ENCODE assay signal across 32 mouse cellular contexts in genomic region chr6:22674586-22674929, GRCm38 (mm10).
DNase-seq lines count a peak whose midpoint lies in the region; ATAC-seq and TF ChIP-seq lines count a peak whose summit lies in the region.
"Had no signal": no experiment of that assay in that cellular context is flagged by ENCODE, and none has a peak within 500 bp of the region (broad histone marks: within the 10 kb centered on the region; RNA-seq: fewer than 3 reads in every experiment).

No protein-coding gene starts in this region.

- H3K4me2 ChIP-seq in midbrain, embryonic 12.5 days (replicated peaks), result no peak overlapping the region
- no peak overlapping the region for H3K4me2 ChIP-seq in midbrain, embryonic 13.5 days (replicated peaks)
- H3K4me2 ChIP-seq in forebrain, embryonic 11.5 days (ENCODE audit: low read depth, low read length, severe bottlenecking), result no peak overlapping the region
- H3K4me2 ChIP-seq in forebrain, embryonic 14.5 days (ENCODE audit: low read length), result no peak overlapping the region
- H3K4me2 ChIP-seq: embryonic facial prominence, embryonic 13.5 days; heart, embryonic 11.5 days; hindbrain, embryonic 14.5 days had no signal

- peaks cover 7% of the 10 kb centered on the region; the same call in 1 of the 2 replicates for H3K4me1 ChIP-seq in midbrain, embryonic 12.5 days
- no peaks in the 10 kb centered on the region for H3K4me1 ChIP-seq in midbrain, embryonic 13.5 days (replicated peaks)
- 0 out of 2 replicates have a peak, but pooled peaks cover 10% of the 10 kb centered on the region for H3K4me1 ChIP-seq in forebrain, embryonic 11.5 days (replicated peaks; ENCODE audit: control insufficient read depth, insufficient read depth, low read length)
- H3K4me1 ChIP-seq in forebrain, embryonic 14.5 days (ENCODE audit: control insufficient read depth, insufficient read depth, low read length), result peaks cover 10% of the 10 kb centered on the region; the same call in 1 of the 2 replicates
- H3K4me1 ChIP-seq in cerebellum, adult 2 months (ENCODE audit: control insufficient read depth, insufficient read depth, low read length), result no peaks in the 10 kb centered on the region
- H3K4me1 ChIP-seq: embryonic facial prominence, embryonic 10.5 days; embryonic facial prominence, embryonic 13.5 days had no signal

- WGBS in midbrain, embryonic 12.5 days, result 39% methylated on average over 1 of the region's 1 CpGs
- 31% methylated on average over 1 of the region's 1 CpGs for WGBS in midbrain, embryonic 13.5 days
- 20% methylated on average over 1 of the region's 1 CpGs for WGBS in forebrain, embryonic 11.5 days
- 2% methylated on average over 1 of the region's 1 CpGs for WGBS in forebrain, embryonic 14.5 days
- WGBS in cerebellum, adult 2 months, result 42% methylated on average over 1 of the region's 1 CpGs

- H3K9ac ChIP-seq in midbrain, embryonic 12.5 days (replicated peaks), result no peak overlapping the region
- no peak overlapping the region for H3K9ac ChIP-seq in midbrain, embryonic 13.5 days (replicated peaks)
- H3K9ac ChIP-seq in forebrain, embryonic 11.5 days (ENCODE audit: low read length), result no peak overlapping the region
- no peak overlapping the region for H3K9ac ChIP-seq in forebrain, embryonic 14.5 days (ENCODE audit: low read length)
- H3K9ac ChIP-seq: embryonic facial prominence, embryonic 13.5 days; hindbrain, embryonic 14.5 days had no signal

- TF ChIP-seq POLR2A in cerebellum, adult 2 months (IDR thresholded peaks at IDR 0.05; ENCODE audit: borderline replicate concordance, insufficient read depth, low read length), result no peak

- H3K36me3 ChIP-seq in midbrain, embryonic 12.5 days, result no peaks in the 10 kb centered on the region
- no peaks in the 10 kb centered on the region for H3K36me3 ChIP-seq in midbrain, embryonic 13.5 days
- H3K36me3 ChIP-seq in forebrain, embryonic 11.5 days (ENCODE audit: control insufficient read depth, insufficient read depth, low read length), result no peaks in the 10 kb centered on the region
- H3K36me3 ChIP-seq in forebrain, embryonic 14.5 days (ENCODE audit: control insufficient read depth, insufficient read depth, low read length), result no peaks in the 10 kb centered on the region
- H3K36me3 ChIP-seq: embryonic facial prominence, embryonic 10.5 days; embryonic facial prominence, embryonic 13.5 days; G1E; hindbrain, embryonic 10.5 days had no signal

- DNase-seq in forebrain, embryonic 11.5 days (ENCODE audit: low spot score), result no peak
- DNase-seq in forebrain, embryonic 14.5 days (ENCODE audit: low spot score), result peak; percentile 82
- peak; percentile 63 for DNase-seq in retina, embryonic 14.5 days (ENCODE audit: low spot score)
- no peak for DNase-seq in kidney, postnatal 14 days
- DNase-seq in spleen, adult 12 weeks (ENCODE audit: low spot score), result no peak
- DNase-seq in cerebellum, adult 2 months, result no peak
- DNase-seq: adrenal gland, postnatal 10 days; adrenal gland, postnatal 36 days; B cell, adult 2 months; cerebellum, adult 11 months; cerebellum, adult 8-10 months; cerebellum, postnatal 10 days; cerebellum, postnatal 36 days; embryo, embryonic 11 days; gastrocnemius, adult 2 months; gastrocnemius, postnatal 14 days; heart, adult 11 months; heart, postnatal 36 days had no signal

- ATAC-seq in midbrain, embryonic 12.5 days (ENCODE audit: low FRiP score, low read depth), result peak; percentile 56
- no peak for ATAC-seq in midbrain, embryonic 13.5 days
- peak; percentile 89 for ATAC-seq in forebrain, embryonic 11.5 days (replicated peaks; ENCODE audit: low FRiP score)
- peak; percentile 84 for ATAC-seq in forebrain, embryonic 14.5 days
- ATAC-seq: hindbrain, postnatal 0 days; inflammation-experienced regulatory T-cells, adult 6 months; intestine, postnatal 0 days; Patski had no signal

- no peaks in the 10 kb centered on the region for H3K27me3 ChIP-seq in midbrain, embryonic 12.5 days
- no peaks in the 10 kb centered on the region for H3K27me3 ChIP-seq in midbrain, embryonic 13.5 days
- H3K27me3 ChIP-seq in forebrain, embryonic 11.5 days (ENCODE audit: control insufficient read depth, insufficient read depth, low read length), result no peaks in the 10 kb centered on the region
- no peaks in the 10 kb centered on the region for H3K27me3 ChIP-seq in forebrain, embryonic 14.5 days (replicated peaks; ENCODE audit: control insufficient read depth, insufficient read depth, low read length)
- H3K27me3 ChIP-seq in cerebellum, adult 2 months (ENCODE audit: control insufficient read depth, insufficient read depth, low read length), result no peaks in the 10 kb centered on the region
- H3K27me3 ChIP-seq: CH12.LX; embryonic facial prominence, embryonic 13.5 days; Patski had no signal

- no peak overlapping the region for H3K4me3 ChIP-seq in midbrain, embryonic 12.5 days
- H3K4me3 ChIP-seq in midbrain, embryonic 13.5 days (replicated peaks), result no peak overlapping the region
- no peak overlapping the region for H3K4me3 ChIP-seq in forebrain, embryonic 11.5 days (ENCODE audit: low read depth, low read length)
- no peak overlapping the region for H3K4me3 ChIP-seq in forebrain, embryonic 14.5 days (ENCODE audit: low read depth, low read length)
- no peak overlapping the region for H3K4me3 ChIP-seq in cerebellum, adult 2 months (replicated peaks; ENCODE audit: insufficient read depth, low read depth, low read length)
- H3K4me3 ChIP-seq: embryonic facial prominence, embryonic 10.5 days; embryonic facial prominence, embryonic 13.5 days; erythroblast, embryonic 14.5 days; gastrocnemius, adult 2 months; hindbrain, embryonic 10.5 days had no signal

- TF ChIP-seq CTCF in cerebellum, adult 2 months (IDR thresholded peaks at IDR 0.05; ENCODE audit: borderline replicate concordance, insufficient read depth, low read depth, low read length), result no peak

- H3K27ac ChIP-seq in midbrain, embryonic 12.5 days (replicated peaks), result no peak overlapping the region
- no peak overlapping the region for H3K27ac ChIP-seq in midbrain, embryonic 13.5 days
- peak overlapping the region; percentile 80 for H3K27ac ChIP-seq in forebrain, embryonic 11.5 days (ENCODE audit: low read depth, low read length)
- H3K27ac ChIP-seq in forebrain, embryonic 14.5 days (ENCODE audit: low read depth, low read length), result no peak overlapping the region
- H3K27ac ChIP-seq in cerebellum, adult 2 months (ENCODE audit: insufficient read depth, low read length), result no peak overlapping the region
- H3K27ac ChIP-seq: embryonic facial prominence, embryonic 10.5 days; embryonic facial prominence, embryonic 13.5 days; gastrocnemius, adult 2 months; hindbrain, embryonic 10.5 days; hindbrain, embryonic 14.5 days; hindbrain, postnatal 0 days had no signal

- no peaks in the 10 kb centered on the region for H3K9me3 ChIP-seq in midbrain, embryonic 12.5 days
- no peaks in the 10 kb centered on the region for H3K9me3 ChIP-seq in midbrain, embryonic 13.5 days
- no peaks in the 10 kb centered on the region for H3K9me3 ChIP-seq in forebrain, embryonic 11.5 days (ENCODE audit: control insufficient read depth, low read length)
- H3K9me3 ChIP-seq in forebrain, embryonic 14.5 days (replicated peaks; ENCODE audit: control insufficient read depth, low read length), result no peaks in the 10 kb centered on the region
- H3K9me3 ChIP-seq: embryonic facial prominence, embryonic 10.5 days; embryonic facial prominence, embryonic 13.5 days; G1E; hindbrain, embryonic 10.5 days had no signal

Comparison
In these comparisons a context has a peak if more than half of its experiments do, and no peak if none do; other contexts are left out.
1. DNase-seq: peak in forebrain, embryonic 14.5 days (single experiment) and retina, embryonic 14.5 days (single experiment); none in forebrain, embryonic 11.5 days (single experiment), kidney, postnatal 14 days (single experiment), spleen, adult 12 weeks (single experiment) and cerebellum, adult 2 months (0 of 2).